Mouse (Mus musculus) MEL (cell line): ENCODE measurements around the gene Gm28053.

ENCODE experiments used
- CHD2 ChIP-seq: IDR thresholded peaks from 2 replicates; pipeline ENCODE4 v1.6.1; 2011; ENCODE audit warnings: low read length, improper control_type of control experiment
- CTCF ChIP-seq, 3 experiments: IDR thresholded peaks in 2 of 3; conservative IDR thresholded peaks in 1 of 3; 2 replicates each; pipeline ENCODE4 v1.5.1; 2011 to 2012; ENCODE audit warnings: low read length in 3 of 3, low read depth in 2 of 3, mild to moderate bottlenecking in 2 of 3, improper control_type of control experiment in 1 of 3, inconsistent platforms in 1 of 3, mixed read lengths in 1 of 3, moderate library complexity in 1 of 3; ENCODE audit not compliant: control insufficient read depth in 1 of 3, insufficient read depth in 1 of 3, poor library complexity in 1 of 3, severe bottlenecking in 1 of 3
- EP300 ChIP-seq, 2 experiments: IDR thresholded peaks; 2 replicates each; pipeline ENCODE4 v1.6.1; 2011; ENCODE audit warnings: improper control_type of control experiment in 2 of 2, low read length in 2 of 2, low read depth in 1 of 2, mild to moderate bottlenecking in 1 of 2
- KAT2A ChIP-seq: conservative IDR thresholded peaks from 2 replicates; pipeline ENCODE4 v1.6.1; 2012; ENCODE audit warnings: low read depth, low read length, improper control_type of control experiment, inconsistent platforms
- MAFK ChIP-seq: IDR thresholded peaks from 2 replicates; pipeline ENCODE4 v1.6.1; 2011; ENCODE audit warnings: low read depth, mild to moderate bottlenecking, low read length, improper control_type of control experiment, borderline replicate concordance
- MEF2A ChIP-seq: IDR thresholded peaks from 2 replicates; pipeline ENCODE4 v1.6.1; 2014; ENCODE audit warnings: low read depth, mild to moderate bottlenecking, inconsistent platforms, low read length, improper control_type of control experiment; ENCODE audit not compliant: poor library complexity, insufficient replicate concordance, severe bottlenecking; ENCODE audit errors: extremely low read depth
- SIN3A ChIP-seq: IDR thresholded peaks from 2 replicates; pipeline ENCODE4 v1.6.1; 2012; ENCODE audit warnings: low read length, improper control_type of control experiment, inconsistent platforms
- TBP ChIP-seq: IDR thresholded peaks from 2 replicates; pipeline ENCODE4 v1.8.0; 2011; ENCODE audit warnings: low read depth, low read length, improper control_type of control experiment
- USF1 ChIP-seq: IDR thresholded peaks from 2 replicates; pipeline ENCODE4 v1.6.1; 2014; ENCODE audit warnings: low read depth, mild to moderate bottlenecking, inconsistent platforms, low read length, improper control_type of control experiment, moderate library complexity
- ZC3H11A ChIP-seq: IDR thresholded peaks from 2 replicates; pipeline ENCODE4 v1.6.1; 2012; ENCODE audit warnings: low read depth, mild to moderate bottlenecking, inconsistent platforms, low read length, improper control_type of control experiment
- ZMIZ1 ChIP-seq: IDR thresholded peaks from 2 replicates; pipeline ENCODE4 v1.6.1; 2012; ENCODE audit warnings: low read depth, mild to moderate bottlenecking, inconsistent platforms, low read length, improper control_type of control experiment, moderate library complexity

- TF ChIP-seq KAT2A (no peak), TBP (no peak), CTCF (IDR thresholded peaks at IDR 0.05 in 2 of 3, conservative IDR thresholded peaks at IDR 0.05 in 1 of 3; ENCODE audit: control insufficient read depth in 1 of 3, insufficient read depth in 1 of 3, low read depth in 2 of 3, low read length in 3 of 3, poor library complexity in 1 of 3, severe bottlenecking in 1 of 3) (no peak), USF1 (no peak), ZMIZ1 (no peak), MAFK (no peak), MEF2A (no peak), SIN3A (no peak), EP300 (IDR thresholded peaks at IDR 0.05; ENCODE audit: low read depth in 1 of 2, low read length in 2 of 2) (no peak), ZC3H11A (no peak), CHD2 (no peak)
These were observed 33.2 kb upstream of the Gm28053 start for GRCm38 (mm10) chr6:48685251-48685650.
